ENCODE assay signal across 12 mouse cellular contexts in the genomic region with DNA sequence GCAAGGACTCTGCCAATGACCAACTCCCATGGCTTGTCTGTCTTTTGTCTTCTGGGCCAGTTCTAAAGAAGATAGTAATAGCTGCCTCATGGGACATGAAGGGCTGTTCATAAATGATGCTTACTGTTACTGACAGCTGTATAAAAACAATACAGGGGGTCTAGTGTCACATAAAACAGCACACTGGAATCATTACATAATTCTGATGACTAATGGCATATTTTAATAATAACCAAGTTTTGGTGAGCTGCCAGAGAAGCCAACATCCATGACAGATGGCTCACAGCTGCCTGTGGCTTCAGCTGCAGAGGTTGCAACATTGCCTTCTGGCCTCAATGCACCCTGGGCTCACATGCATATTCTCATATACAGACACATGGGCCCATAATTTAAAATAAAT. TPM values are rescaled to one million over a fixed set of nuclear protein-coding genes. Genes with fewer than 3 reads are reported as not detected.
A peak's percentile ranks its signal among the peaks of the same experiment; 100 is the strongest.
DNase-seq lines count a peak whose midpoint lies in the region; ATAC-seq and TF ChIP-seq lines count a peak whose summit lies in the region.
"Had no signal": no experiment of that assay in that cellular context is flagged by ENCODE, and none has a peak within 500 bp of the region (broad histone marks: within the 10 kb centered on the region; RNA-seq: fewer than 3 reads in every experiment).

No protein-coding gene starts in this region.

- no peaks in the 10 kb centered on the region for H3K9me3 ChIP-seq in midbrain, postnatal 0 days (ENCODE audit: low read length)
- no peaks in the 10 kb centered on the region for H3K9me3 ChIP-seq in midbrain, embryonic 10.5 days (replicated peaks)
- no peaks in the 10 kb centered on the region for H3K9me3 ChIP-seq in hindbrain, postnatal 0 days (ENCODE audit: low read length)
- H3K9me3 ChIP-seq: embryonic facial prominence, embryonic 12.5 days; hindbrain, embryonic 15.5 days; liver, embryonic 15.5 days; stomach, embryonic 15.5 days had no signal

- H3K27me3 ChIP-seq in midbrain, postnatal 0 days (ENCODE audit: insufficient read depth, low read length), result no peaks in the 10 kb centered on the region
- H3K27me3 ChIP-seq in midbrain, embryonic 10.5 days (ENCODE audit: low read depth, poor library complexity, severe bottlenecking), result no peaks in the 10 kb centered on the region
- H3K27me3 ChIP-seq in hindbrain, postnatal 0 days (ENCODE audit: insufficient read depth, low read length), result no peaks in the 10 kb centered on the region
- H3K27me3 ChIP-seq: embryonic facial prominence, embryonic 12.5 days; hindbrain, embryonic 15.5 days; liver, embryonic 15.5 days; stomach, embryonic 15.5 days had no signal

- H3K36me3 ChIP-seq in midbrain, postnatal 0 days (ENCODE audit: insufficient read depth, low read length), result no peaks in the 10 kb centered on the region
- H3K36me3 ChIP-seq in midbrain, embryonic 10.5 days, result 0 out of 2 replicates have a peak, but pooled peaks cover 4% of the 10 kb centered on the region
- H3K36me3 ChIP-seq in hindbrain, postnatal 0 days (ENCODE audit: insufficient read depth, low read length), result no peaks in the 10 kb centered on the region
- H3K36me3 ChIP-seq: embryonic facial prominence, embryonic 12.5 days; liver, embryonic 15.5 days; stomach, embryonic 15.5 days had no signal

- H3K4me2 ChIP-seq in midbrain, postnatal 0 days (ENCODE audit: low read depth, low read length, poor library complexity, severe bottlenecking), result no peak overlapping the region
- H3K4me2 ChIP-seq in hindbrain, postnatal 0 days (ENCODE audit: low read depth, low read length), result no peak overlapping the region
- H3K4me2 ChIP-seq: embryonic facial prominence, embryonic 12.5 days; hindbrain, embryonic 15.5 days; liver, embryonic 15.5 days; stomach, embryonic 15.5 days had no signal

- ATAC-seq in midbrain, postnatal 0 days (ENCODE audit: low FRiP score), result no peak
- ATAC-seq in hindbrain, postnatal 0 days, result peak; percentile 63
- ATAC-seq in megakaryocyte progenitor cell, adult 5-6 weeks (replicated peaks; ENCODE audit: poor library complexity), result no peak

- H3K4me3 ChIP-seq in midbrain, postnatal 0 days (ENCODE audit: low read depth, low read length), result no peak overlapping the region
- H3K4me3 ChIP-seq in midbrain, embryonic 10.5 days, result no peak overlapping the region
- no peak overlapping the region for H3K4me3 ChIP-seq in hindbrain, postnatal 0 days (ENCODE audit: low read length)
- H3K4me3 ChIP-seq: embryonic facial prominence, embryonic 12.5 days; hindbrain, embryonic 15.5 days; liver, embryonic 15.5 days; stomach, embryonic 15.5 days had no signal

- TF ChIP-seq CTCF in midbrain, postnatal 0 days (IDR thresholded peaks at IDR 0.05), result no peak
- no peak for TF ChIP-seq CTCF in hindbrain, postnatal 0 days (IDR thresholded peaks at IDR 0.05; ENCODE audit: low read depth)

- H3K27ac ChIP-seq in midbrain, postnatal 0 days (ENCODE audit: low read depth, low read length), result no peak overlapping the region
- H3K27ac ChIP-seq in midbrain, embryonic 10.5 days (replicated peaks), result no peak overlapping the region
- no peak overlapping the region for H3K27ac ChIP-seq in hindbrain, postnatal 0 days
- H3K27ac ChIP-seq: embryonic facial prominence, embryonic 12.5 days; hindbrain, embryonic 15.5 days; liver, embryonic 15.5 days; stomach, embryonic 15.5 days had no signal

- H3K4me1 ChIP-seq in midbrain, postnatal 0 days (ENCODE audit: insufficient read depth, low read length), result no peaks in the 10 kb centered on the region
- H3K4me1 ChIP-seq in midbrain, embryonic 10.5 days, result peaks cover 9% of the 10 kb centered on the region
- no peaks in the 10 kb centered on the region for H3K4me1 ChIP-seq in hindbrain, postnatal 0 days (ENCODE audit: insufficient read depth, low read length)
- H3K4me1 ChIP-seq: liver, embryonic 15.5 days had no signal

- H3K9ac ChIP-seq in midbrain, postnatal 0 days (replicated peaks; ENCODE audit: low read length, poor library complexity, severe bottlenecking), result no peak overlapping the region
- no peak overlapping the region for H3K9ac ChIP-seq in hindbrain, postnatal 0 days (replicated peaks; ENCODE audit: low read length)
- H3K9ac ChIP-seq: embryonic facial prominence, embryonic 12.5 days; hindbrain, embryonic 15.5 days; liver, embryonic 15.5 days; stomach, embryonic 15.5 days had no signal

- DNase-seq in adrenal gland, adult (ENCODE audit: inconsistent age in 2 of 2, low spot score in 1 of 2), result peak; percentile 65 to 89
- no peak for DNase-seq in adrenal gland, postnatal 4 days (ENCODE audit: low spot score in 2 of 2)
- peak; percentile 62 for DNase-seq in midbrain, postnatal 0 days (ENCODE audit: low spot score)
- DNase-seq in midbrain, embryonic 10.5 days (ENCODE audit: low spot score), result no peak
- DNase-seq in hindbrain, postnatal 0 days (ENCODE audit: low spot score), result peak; percentile 57
- peak; percentile 79 for DNase-seq in skeletal muscle tissue, adult 2 months (ENCODE audit: low read depth, low spot score)
- no peak for DNase-seq in cerebellum, adult 18-20 months

RNA-seq across cellular contexts. Expression of a gene that starts 56.7 kb away (rescaled TPM):
- total RNA-seq in adrenal gland, postnatal 4 days (2021), result 10 to 100 TPM; 19.1 to 19.6 TPM
- 10.1 and 11.0 TPM in 2 replicates for total RNA-seq in midbrain, postnatal 0 days (2014; rRNA removed)
- 23.1 and 23.6 TPM in 2 replicates for polyA plus RNA-seq in midbrain, postnatal 0 days (2015; fragmentation: Nextera tagmentation; extraction: Ambion mirVana)
- polyA plus RNA-seq in midbrain, embryonic 10.5 days (2016; fragmentation: Nextera tagmentation; extraction: Ambion mirVana), result 13.3 and 16.5 TPM in 2 replicates
- total RNA-seq in hindbrain, postnatal 0 days (2014; rRNA removed), result 6.8 and 7.7 TPM in 2 replicates
- 18.3 and 18.8 TPM in 2 replicates for polyA plus RNA-seq in hindbrain, postnatal 0 days (2015; fragmentation: Nextera tagmentation; extraction: Ambion mirVana)
- total RNA-seq in megakaryocyte progenitor cell, adult 5-6 weeks (2015), result not detected in 2 replicates
- not detected in 2 replicates for total RNA-seq in megakaryocyte progenitor cell, adult 5-6 weeks (2017)

Comparison
In these comparisons a context has a peak if more than half of its experiments do, and no peak if none do; other contexts are left out.
1. DNase-seq: peak in adrenal gland, adult (2 of 2), midbrain, postnatal 0 days (single experiment), hindbrain, postnatal 0 days (single experiment) and skeletal muscle tissue, adult 2 months (single experiment); none in adrenal gland, postnatal 4 days (0 of 2), midbrain, embryonic 10.5 days (single experiment) and cerebellum, adult 18-20 months (0 of 2).